Mouse (Mus musculus) midbrain, embryonic 14.5 days (tissue): ENCODE data around the gene Tspan32. TPM values are rescaled to one million over a fixed set of nuclear protein-coding genes. Genes with fewer than 3 reads are reported as not detected.

Experiments used
- ATAC-seq: fragments of 200-750 bp; cut with Nextera tagmentation; 2 replicates; pipeline ENCODE4 v1.8.0; 2017; ENCODE audit warnings: moderate number of reproducible peaks, moderate library complexity; ENCODE audit not compliant: low FRiP score, low TSS enrichment
- DNase-seq: peaks from one replicate; pipeline ENCODE4 v3.0.0-alpha.2; 2015
- H3K27ac ChIP-seq: fragments of 300-500 bp; sonication (generic); replicated peaks from 2 replicates; pipeline ENCODE4 v1.5.1; 2014; ENCODE audit warnings: mild to moderate bottlenecking, low read depth, low read length, moderate library complexity
- H3K27me3 ChIP-seq: fragments of 300-500 bp; sonication (generic); 2 replicates; pipeline ENCODE4 v1.6.1; 2014; ENCODE audit warnings: low read length, control low read depth, mixed read lengths; ENCODE audit not compliant: control insufficient read depth, insufficient read depth
- H3K36me3 ChIP-seq: fragments of 300-500 bp; sonication (generic); 2 replicates; pipeline ENCODE4 v1.6.1; 2014; ENCODE audit warnings: low read length, control low read depth; ENCODE audit not compliant: control insufficient read depth, insufficient read depth
- H3K4me1 ChIP-seq: fragments of 300-500 bp; sonication (generic); 2 replicates; pipeline ENCODE4 v1.6.1; 2014; ENCODE audit warnings: mild to moderate bottlenecking, antibody characterized with exemption, low read length, control low read depth; ENCODE audit not compliant: control insufficient read depth, insufficient read depth
- H3K4me2 ChIP-seq: fragments of 300-500 bp; sonication (generic); 2 replicates; pipeline ENCODE4 v1.6.1; 2014; ENCODE audit warnings: mild to moderate bottlenecking, low read length, moderate library complexity
- H3K4me3 ChIP-seq: fragments of 300-500 bp; sonication (generic); replicated peaks from 2 replicates; pipeline ENCODE4 v1.5.1; 2014; ENCODE audit warnings: low read depth, low read length
- H3K9ac ChIP-seq: fragments of 300-500 bp; sonication (generic); replicated peaks from 2 replicates; pipeline ENCODE4 v1.6.1; 2014; ENCODE audit warnings: mild to moderate bottlenecking, low read length, moderate library complexity
- H3K9me3 ChIP-seq: fragments of 300-500 bp; sonication (generic); 2 replicates; pipeline ENCODE4 v1.6.1; 2016; ENCODE audit warnings: low read length, control low read depth, mixed read lengths; ENCODE audit not compliant: control insufficient read depth
- WGBS: fragments of 180-500 bp; shearing (Covaris S2); extraction: QIAGEN DNeasy Blood & Tissue Kit; methylation state at CpG from one replicate; pipeline ENCODE4 v1.1.7; 2014; 5-methylcytosine and 5-hydroxymethylcytosine counted together
- polyA plus RNA-seq: library from polyadenylated mRNA; unstranded; fragments of >200 nt; fragmentation: Nextera tagmentation; extraction: Ambion mirVana; gene quantifications from 2 replicates; pipeline ENCODE4 v1.2.1, GENCODE M21; 2014

Gene Tspan32
- polyA plus RNA-seq, 1 experiment from 2014 or later: 0.57 TPM

DNA sequence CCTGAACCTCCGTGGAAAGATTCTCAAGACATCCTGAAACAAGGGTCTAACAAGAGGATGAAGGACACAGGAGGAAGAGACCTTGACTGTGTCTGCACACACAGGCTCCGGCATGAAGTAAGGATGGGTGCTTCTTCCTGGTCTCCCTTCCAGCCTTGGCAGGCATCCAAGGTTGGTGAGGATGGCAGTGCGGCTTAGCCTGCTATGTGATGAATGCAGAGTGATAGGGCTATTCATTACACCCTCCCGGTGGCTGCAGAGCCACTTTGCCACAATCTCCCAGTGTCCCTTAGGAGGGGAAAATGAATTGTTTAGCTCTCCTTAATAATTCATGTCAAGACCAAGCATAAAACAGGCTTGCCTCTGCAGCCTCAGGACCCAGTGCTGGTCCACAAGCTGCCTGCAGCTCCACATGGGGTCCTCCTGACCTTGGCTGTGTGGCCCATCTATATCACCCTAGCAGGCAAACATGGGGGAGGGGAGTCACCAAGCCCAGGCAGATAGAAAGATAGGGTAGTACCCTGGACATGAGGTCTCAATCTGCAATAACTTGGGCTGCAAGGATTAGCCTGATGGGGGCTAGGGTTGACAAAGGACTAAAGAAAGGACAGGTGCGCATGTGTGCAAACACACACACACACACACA, 7.5 kb downstream of the Tspan32 start:
- Histone ChIP-seq H3K9me3 (no peaks in the 10 kb centered on the region), H3K36me3 (no peaks in the 10 kb centered on the region), H3K4me3 (no peak overlapping the region), H3K27ac (no peak overlapping the region), H3K27me3 (no peaks in the 10 kb centered on the region), H3K4me1 (peaks cover 29% of the 10 kb centered on the region), H3K9ac (no peak overlapping the region), H3K4me2 (no peak overlapping the region)
- 46% methylated on average over 5 of the region's 5 CpGs for WGBS
- DNase-seq (peak; percentile 70), ATAC-seq (no peak; the same call in 1 of the 2 replicates)

DNA sequence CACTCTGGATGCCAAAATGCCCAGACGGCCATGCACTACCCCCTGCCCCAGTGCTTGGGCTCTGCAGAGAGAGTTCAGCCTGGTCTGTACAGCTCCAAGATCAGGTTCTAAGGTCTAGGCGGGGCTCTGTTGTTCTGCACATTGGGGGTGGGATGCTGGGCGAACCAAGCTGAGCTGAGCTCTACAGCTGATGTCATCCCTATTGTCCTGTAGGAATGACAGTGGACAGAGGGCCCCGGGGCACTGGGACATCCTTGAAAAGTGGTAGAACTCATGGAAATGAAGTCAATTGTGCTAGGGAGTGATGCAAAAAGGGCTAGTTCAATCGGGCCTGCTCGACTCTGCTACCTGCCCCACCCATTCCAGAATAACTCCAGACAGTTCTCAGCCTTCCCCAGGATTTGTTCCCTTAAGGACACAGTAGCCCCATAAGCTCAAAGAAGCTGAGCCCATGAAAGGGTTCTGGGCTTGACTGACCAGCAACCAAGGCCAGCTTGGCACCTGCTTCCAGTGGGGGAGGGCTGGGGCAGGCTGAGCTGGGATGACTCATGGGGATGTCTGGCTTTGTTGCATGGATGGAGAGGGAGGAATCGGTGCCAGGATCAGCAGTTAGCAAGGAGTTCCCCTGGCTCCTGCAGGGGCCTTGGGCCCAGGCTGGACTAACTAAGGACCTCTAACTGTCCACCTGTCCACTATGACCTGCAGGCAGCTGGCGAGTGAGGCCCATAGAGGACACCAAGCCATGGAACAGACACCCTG, 8.8 kb downstream of the Tspan32 start:
- DNase-seq (no peak), ATAC-seq (no peak)
- Histone ChIP-seq H3K27me3 (no peaks in the 10 kb centered on the region), H3K4me3 (no peak overlapping the region), H3K36me3 (no peaks in the 10 kb centered on the region), H3K9ac (no peak overlapping the region), H3K4me1 (peaks cover 24% of the 10 kb centered on the region), H3K4me2 (no peak overlapping the region), H3K27ac (no peak overlapping the region), H3K9me3 (no peaks in the 10 kb centered on the region)
- 64% methylated on average over 8 of the region's 8 CpGs for WGBS

- H3K4me2 ChIP-seq: no peak overlapping the region
- no peaks in the 10 kb centered on the region for H3K27me3 ChIP-seq
- no peaks in the 10 kb centered on the region for H3K36me3 ChIP-seq
- DNase-seq: no peak
- no peak overlapping the region for H3K4me3 ChIP-seq
- H3K9me3 ChIP-seq: no peaks in the 10 kb centered on the region
- H3K27ac ChIP-seq: no peak overlapping the region
- peaks cover 24% of the 10 kb centered on the region for H3K4me1 ChIP-seq
- H3K9ac ChIP-seq: no peak overlapping the region
- 89% methylated on average over 7 of the region's 7 CpGs for WGBS
- no peak for ATAC-seq
These were observed 10.2 kb downstream of the Tspan32 start for GRCm38 (mm10) chr7:143014862-143015659.

- Histone ChIP-seq H3K36me3 (no peaks in the 10 kb centered on the region), H3K9me3 (no peaks in the 10 kb centered on the region), H3K4me1 (peaks cover 24% of the 10 kb centered on the region), H3K9ac (no peak overlapping the region), H3K4me3 (no peak overlapping the region), H3K4me2 (no peak overlapping the region), H3K27me3 (no peaks in the 10 kb centered on the region), H3K27ac (no peak overlapping the region)
- DNase-seq: peak; percentile 61
- ATAC-seq: no peak
- WGBS: 9% methylated on average over 1 of the region's 1 CpGs
These were observed 11.0 kb downstream of the Tspan32 start for GRCm38 (mm10) chr7:143015755-143016423.

GRCm38 (mm10) chr7:143016424-143017142, 11.7 kb downstream of the Tspan32 start:
- Histone ChIP-seq H3K36me3 (no peaks in the 10 kb centered on the region), H3K9me3 (no peaks in the 10 kb centered on the region), H3K4me3 (no peak overlapping the region), H3K4me2 (no peak overlapping the region), H3K4me1 (peaks cover 24% of the 10 kb centered on the region), H3K27ac (no peak overlapping the region), H3K9ac (no peak overlapping the region), H3K27me3 (no peaks in the 10 kb centered on the region)
- ATAC-seq (no peak), DNase-seq (no peak)
- 48% methylated on average over 9 of the region's 9 CpGs for WGBS

DNA sequence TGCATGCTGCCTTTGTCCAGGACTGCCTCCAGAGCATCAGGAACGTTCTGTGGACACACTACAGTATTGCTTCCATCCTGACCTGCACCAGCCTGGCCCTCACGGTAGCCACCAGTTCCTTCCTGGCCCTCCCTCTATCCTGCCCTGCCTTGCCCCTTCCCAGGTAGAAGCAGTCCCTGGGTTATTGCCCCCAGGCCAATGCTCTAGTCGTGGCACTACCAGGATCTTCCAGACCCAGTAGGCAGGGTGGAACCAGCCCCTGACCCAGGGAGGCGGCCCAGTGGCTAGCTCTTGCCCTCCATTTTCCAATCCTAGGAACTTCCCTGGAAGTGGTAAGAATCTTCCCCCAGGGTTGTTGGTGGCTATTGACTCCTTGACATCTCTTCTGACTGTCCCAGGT, 12.3 kb downstream of the Tspan32 start:
- no peak for DNase-seq
- H3K36me3 ChIP-seq: no peaks in the 10 kb centered on the region
- H3K4me2 ChIP-seq: no peak overlapping the region
- no peak for ATAC-seq
- WGBS: 68% methylated on average over 4 of the region's 4 CpGs
- peaks cover 22% of the 10 kb centered on the region for H3K4me1 ChIP-seq
- H3K9me3 ChIP-seq: no peaks in the 10 kb centered on the region
- no peak overlapping the region for H3K9ac ChIP-seq
- no peaks in the 10 kb centered on the region for H3K27me3 ChIP-seq
- no peak overlapping the region for H3K4me3 ChIP-seq
- no peak overlapping the region for H3K27ac ChIP-seq

DNA sequence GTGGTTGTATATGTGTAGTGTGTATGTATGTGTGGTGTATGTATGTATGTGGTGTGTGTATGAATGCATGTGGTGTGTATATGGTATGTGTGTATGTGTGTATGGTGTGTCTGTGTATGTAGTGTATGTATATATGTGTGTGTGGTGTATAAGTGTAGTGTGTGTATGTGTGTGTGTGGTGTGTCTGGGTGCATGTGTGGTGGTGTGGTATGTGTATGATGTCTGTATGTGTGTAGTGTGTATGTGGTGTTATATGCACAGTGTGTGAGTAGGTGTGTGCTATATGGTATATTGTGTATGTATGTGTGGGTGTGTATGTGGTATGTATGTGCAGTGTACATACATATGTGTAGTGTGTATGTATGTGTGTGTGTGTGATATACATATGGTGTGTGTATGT, 15.2 kb downstream of the Tspan32 start:
- no peak overlapping the region for H3K9ac ChIP-seq
- H3K4me3 ChIP-seq: no peak overlapping the region
- no peak overlapping the region for H3K27ac ChIP-seq
- no peaks in the 10 kb centered on the region for H3K9me3 ChIP-seq
- no peak overlapping the region for H3K4me2 ChIP-seq
- H3K27me3 ChIP-seq: no peaks in the 10 kb centered on the region
- DNase-seq (no peak), ATAC-seq (no peak)
- no peaks in the 10 kb centered on the region for H3K36me3 ChIP-seq
- H3K4me1 ChIP-seq: 0 out of 2 replicates have a peak, but pooled peaks cover 8% of the 10 kb centered on the region

GRCm38 (mm10) chr7:143020764-143021163, 15.9 kb downstream of the Tspan32 start:
- Histone ChIP-seq H3K4me3 (no peak overlapping the region), H3K9me3 (no peaks in the 10 kb centered on the region), H3K4me2 (no peak overlapping the region), H3K27me3 (no peaks in the 10 kb centered on the region), H3K36me3 (no peaks in the 10 kb centered on the region), H3K9ac (no peak overlapping the region), H3K27ac (no peak overlapping the region), H3K4me1 (0 out of 2 replicates have a peak, but pooled peaks cover 6% of the 10 kb centered on the region)
- ATAC-seq: no peak
- DNase-seq: no peak
- 72% methylated on average over 3 of the region's 3 CpGs for WGBS
